Mouse (Mus musculus): ENCODE measurements around the gene C530008M17Rik. TPM values are rescaled to one million over a fixed set of nuclear protein-coding genes. Genes with fewer than 3 reads are reported as not detected.

C530008M17Rik gene
- polyA plus RNA-seq, 1 experiment from 2014 or later = 36.1 TPM

GRCm38 (mm10) chr5:76858444-76858843 is 202.1 kb downstream of the C530008M17Rik start:
- Histone ChIP-seq H3K4me1 (ENCODE audit: control insufficient read depth in 2 of 2, insufficient read depth in 2 of 2, low read length in 2 of 2) (peaks cover 15 to 48% of the 10 kb centered on the region in 2 experiments), H3K36me3 (ENCODE audit: control insufficient read depth, insufficient read depth, low read length) (no peaks in the 10 kb centered on the region), H3K4me3 (ENCODE audit: control insufficient read depth in 1 of 2, insufficient read depth in 1 of 2, low read depth in 1 of 2, low read length in 2 of 2) (peak overlapping the region; percentile 60 to 62), H3K27ac (replicated peaks in 1 of 2; ENCODE audit: control insufficient read depth in 1 of 2, insufficient read depth in 1 of 2, low read depth in 2 of 2, low read length in 2 of 2) (peak overlapping the region; percentile 79 to 86), H3K4me2 (ENCODE audit: low read length) (peak overlapping the region; percentile 99), H3K9ac (ENCODE audit: low read length) (peak overlapping the region; percentile 88), H3K9me3 (ENCODE audit: control insufficient read depth, low read length) (no peaks in the 10 kb centered on the region), H3K27me3 (ENCODE audit: control insufficient read depth, insufficient read depth, low read length) (no peaks in the 10 kb centered on the region; the same call in 1 of the 2 replicates)
- ATAC-seq (ENCODE audit: insufficient number of reproducible peaks, insufficient read depth, low FRiP score, low read depth) = peak; percentile 37; the same call in 1 of the 2 replicates
- 21% methylated on average over 13 of the region's 13 CpGs for WGBS

GRCm38 (mm10) chr5:76866819-76867218 is 210.5 kb downstream of the C530008M17Rik start:
- no peak overlapping the region for H3K9ac ChIP-seq (ENCODE audit: low read length)
- no peak for ATAC-seq (ENCODE audit: insufficient number of reproducible peaks, insufficient read depth, low FRiP score, low read depth)
- no peaks in the 10 kb centered on the region for H3K9me3 ChIP-seq (ENCODE audit: control insufficient read depth, low read length)
- peaks cover 10 to 36% of the 10 kb centered on the region in 2 experiments for H3K4me1 ChIP-seq (ENCODE audit: control insufficient read depth in 2 of 2, insufficient read depth in 2 of 2, low read length in 2 of 2)
- peak overlapping the region; percentile 57; the same call in 1 of the 2 replicates for H3K4me2 ChIP-seq (ENCODE audit: low read length)
- peak overlapping the region in 1 of 2 experiments; percentile 82; a peak in 1 of 4 replicates for H3K27ac ChIP-seq (replicated peaks in 1 of 2; ENCODE audit: control insufficient read depth in 1 of 2, insufficient read depth in 1 of 2, low read depth in 2 of 2, low read length in 2 of 2)
- no peak overlapping the region for H3K4me3 ChIP-seq (ENCODE audit: control insufficient read depth in 1 of 2, insufficient read depth in 1 of 2, low read depth in 1 of 2, low read length in 2 of 2)
- H3K36me3 ChIP-seq (ENCODE audit: control insufficient read depth, insufficient read depth, low read length) = peaks cover 41% of the 10 kb centered on the region
- H3K27me3 ChIP-seq (ENCODE audit: control insufficient read depth, insufficient read depth, low read length) = no peaks in the 10 kb centered on the region
- WGBS = 80% methylated on average over 8 of the region's 8 CpGs

- H3K4me3 ChIP-seq (ENCODE audit: control insufficient read depth in 1 of 2, insufficient read depth in 1 of 2, low read depth in 1 of 2, low read length in 2 of 2) = peak overlapping the region; percentile 15 to 30; a peak in 3 of 4 replicates
- H3K9ac ChIP-seq (ENCODE audit: low read length) = peak overlapping the region; percentile 48
- 36% methylated on average over 16 of the region's 16 CpGs for WGBS
- ATAC-seq (ENCODE audit: insufficient number of reproducible peaks, insufficient read depth, low FRiP score, low read depth) = no peak
- no peak overlapping the region for H3K27ac ChIP-seq (replicated peaks in 1 of 2; ENCODE audit: control insufficient read depth in 1 of 2, insufficient read depth in 1 of 2, low read depth in 2 of 2, low read length in 2 of 2)
- no peaks in the 10 kb centered on the region for H3K9me3 ChIP-seq (ENCODE audit: control insufficient read depth, low read length)
- peak overlapping the region; percentile 60 for H3K4me2 ChIP-seq (ENCODE audit: low read length)
- H3K27me3 ChIP-seq (ENCODE audit: control insufficient read depth, insufficient read depth, low read length) = no peaks in the 10 kb centered on the region
- H3K4me1 ChIP-seq (ENCODE audit: control insufficient read depth in 2 of 2, insufficient read depth in 2 of 2, low read length in 2 of 2) = peaks cover 10 to 25% of the 10 kb centered on the region in 2 experiments
- peaks cover 54% of the 10 kb centered on the region for H3K36me3 ChIP-seq (ENCODE audit: control insufficient read depth, insufficient read depth, low read length)
Measured at GRCm38 (mm10) chr5:76868693-76869286, 212.5 kb downstream of the C530008M17Rik start.

GRCm38 (mm10) chr5:76869553-76869952 is 213.2 kb downstream of the C530008M17Rik start:
- H3K4me2 ChIP-seq (ENCODE audit: low read length) = peak overlapping the region; percentile 60
- 62% methylated on average over 6 of the region's 6 CpGs for WGBS

GRCm38 (mm10) chr5:76876106-76876758 is 219.9 kb downstream of the C530008M17Rik start:
- Histone ChIP-seq H3K4me2 (ENCODE audit: low read length) (peak overlapping the region; percentile 56), H3K36me3 (ENCODE audit: control insufficient read depth, insufficient read depth, low read length) (peaks cover 49% of the 10 kb centered on the region), H3K9ac (ENCODE audit: low read length) (no peak overlapping the region), H3K27me3 (ENCODE audit: control insufficient read depth, insufficient read depth, low read length) (no peaks in the 10 kb centered on the region), H3K4me1 (ENCODE audit: control insufficient read depth in 2 of 2, insufficient read depth in 2 of 2, low read length in 2 of 2) (peaks cover 0 to 4% of the 10 kb centered on the region in 2 experiments; a peak in 1 of 4 replicates), H3K9me3 (ENCODE audit: control insufficient read depth, low read length) (no peaks in the 10 kb centered on the region), H3K27ac (replicated peaks in 1 of 2; ENCODE audit: control insufficient read depth in 1 of 2, insufficient read depth in 1 of 2, low read depth in 2 of 2, low read length in 2 of 2) (peak overlapping the region; percentile 62 to 81), H3K4me3 (ENCODE audit: control insufficient read depth in 1 of 2, insufficient read depth in 1 of 2, low read depth in 1 of 2, low read length in 2 of 2) (peak overlapping the region in 1 of 2 experiments; percentile 21; a peak in 2 of 4 replicates)
- ATAC-seq (ENCODE audit: insufficient number of reproducible peaks, insufficient read depth, low FRiP score, low read depth) = 0 out of 2 replicates have a peak, but pooled peaks have one; percentile 31
- 62% methylated on average over 25 of the region's 25 CpGs for WGBS

More at GRCm38 (mm10) chr5:76869553-76869952, 213.2 kb downstream of the C530008M17Rik start:
- no peaks in the 10 kb centered on the region for H3K9me3 ChIP-seq (ENCODE audit: control insufficient read depth, low read length)
- no peak overlapping the region for H3K27ac ChIP-seq (replicated peaks in 1 of 2; ENCODE audit: control insufficient read depth in 1 of 2, insufficient read depth in 1 of 2, low read depth in 2 of 2, low read length in 2 of 2)
- no peak for ATAC-seq (ENCODE audit: insufficient number of reproducible peaks, insufficient read depth, low FRiP score, low read depth)
- no peaks in the 10 kb centered on the region for H3K27me3 ChIP-seq (ENCODE audit: control insufficient read depth, insufficient read depth, low read length)
- H3K4me1 ChIP-seq (ENCODE audit: control insufficient read depth in 2 of 2, insufficient read depth in 2 of 2, low read length in 2 of 2) = peaks cover 10 to 25% of the 10 kb centered on the region in 2 experiments
- H3K9ac ChIP-seq (ENCODE audit: low read length) = peak overlapping the region; percentile 48; the same call in 1 of the 2 replicates
- H3K36me3 ChIP-seq (ENCODE audit: control insufficient read depth, insufficient read depth, low read length) = peaks cover 57% of the 10 kb centered on the region
- peak overlapping the region; percentile 11 to 30; a peak in 3 of 4 replicates for H3K4me3 ChIP-seq (ENCODE audit: control insufficient read depth in 1 of 2, insufficient read depth in 1 of 2, low read depth in 1 of 2, low read length in 2 of 2)

GRCm38 (mm10) chr5:76884107-76884506 is 227.8 kb downstream of the C530008M17Rik start:
- Histone ChIP-seq H3K4me3 (ENCODE audit: control insufficient read depth in 1 of 2, insufficient read depth in 1 of 2, low read depth in 1 of 2, low read length in 2 of 2) (no peak overlapping the region), H3K4me1 (ENCODE audit: control insufficient read depth in 2 of 2, insufficient read depth in 2 of 2, low read length in 2 of 2) (no peaks in the 10 kb centered on the region), H3K27ac (replicated peaks in 1 of 2; ENCODE audit: control insufficient read depth in 1 of 2, insufficient read depth in 1 of 2, low read depth in 2 of 2, low read length in 2 of 2) (no peak overlapping the region), H3K27me3 (ENCODE audit: control insufficient read depth, insufficient read depth, low read length) (no peaks in the 10 kb centered on the region), H3K4me2 (ENCODE audit: low read length) (no peak overlapping the region), H3K36me3 (ENCODE audit: control insufficient read depth, insufficient read depth, low read length) (peaks cover 66% of the 10 kb centered on the region), H3K9ac (ENCODE audit: low read length) (no peak overlapping the region), H3K9me3 (ENCODE audit: control insufficient read depth, low read length) (no peaks in the 10 kb centered on the region)
- WGBS = 94% methylated on average over 1 of the region's 1 CpGs
- no peak for ATAC-seq (ENCODE audit: insufficient number of reproducible peaks, insufficient read depth, low FRiP score, low read depth)

- H3K36me3 ChIP-seq (ENCODE audit: control insufficient read depth, insufficient read depth, low read length) = peaks cover 77% of the 10 kb centered on the region
- no peaks in the 10 kb centered on the region for H3K9me3 ChIP-seq (ENCODE audit: control insufficient read depth, low read length)
- WGBS = 93% methylated on average over 2 of the region's 2 CpGs
- no peaks in the 10 kb centered on the region for H3K27me3 ChIP-seq (ENCODE audit: control insufficient read depth, insufficient read depth, low read length)
- no peaks in the 10 kb centered on the region for H3K4me1 ChIP-seq (ENCODE audit: control insufficient read depth in 2 of 2, insufficient read depth in 2 of 2, low read length in 2 of 2)
- no peak overlapping the region for H3K4me2 ChIP-seq (ENCODE audit: low read length)
- no peak overlapping the region for H3K4me3 ChIP-seq (ENCODE audit: control insufficient read depth in 1 of 2, insufficient read depth in 1 of 2, low read depth in 1 of 2, low read length in 2 of 2)
- ATAC-seq (ENCODE audit: insufficient number of reproducible peaks, insufficient read depth, low FRiP score, low read depth) = no peak
- no peak overlapping the region for H3K9ac ChIP-seq (ENCODE audit: low read length)
- no peak overlapping the region for H3K27ac ChIP-seq (replicated peaks in 1 of 2; ENCODE audit: control insufficient read depth in 1 of 2, insufficient read depth in 1 of 2, low read depth in 2 of 2, low read length in 2 of 2)
Measured at GRCm38 (mm10) chr5:76887011-76887410, 230.7 kb downstream of the C530008M17Rik start.

All from heart, embryonic 14.5 days (tissue).